Mouse (Mus musculus): Measurements from ENCODE around the gene Ube2g2.

Ube2g2 gene

GRCm38 (mm10) chr10:77606855-77607254 lies 15.2 kb upstream of the Ube2g2 start:
- no peak for DNase-seq

- DNase-seq = peak; percentile 51
Measured at GRCm38 (mm10) chr10:77607441-77607840, 14.6 kb upstream of the Ube2g2 start.

- no peak for DNase-seq
Measured at GRCm38 (mm10) chr10:77608589-77608988, 13.5 kb upstream of the Ube2g2 start.

- no peak for DNase-seq
Measured at GRCm38 (mm10) chr10:77610221-77610961, 11.7 kb upstream of the Ube2g2 start.

GRCm38 (mm10) chr10:77613409-77613808 lies 8.7 kb upstream of the Ube2g2 start:
- peak; percentile 80 for DNase-seq

GRCm38 (mm10) chr10:77615647-77616046 lies 6.4 kb upstream of the Ube2g2 start:
- no peak for DNase-seq

- DNase-seq = no peak
Measured at GRCm38 (mm10) chr10:77616166-77616565, 5.9 kb upstream of the Ube2g2 start.

- no peak for DNase-seq
Measured at GRCm38 (mm10) chr10:77616926-77617325, 5.1 kb upstream of the Ube2g2 start.

GRCm38 (mm10) chr10:77621546-77621945 lies 529 bp upstream of the Ube2g2 start:
- DNase-seq = no peak

- peak; percentile 34 for DNase-seq
Measured at GRCm38 (mm10) chr10:77623069-77623492, 1.0 kb downstream of the Ube2g2 start.

GRCm38 (mm10) chr10:77623639-77624400 lies 1.7 kb downstream of the Ube2g2 start:
- no peak for DNase-seq

- no peak for DNase-seq
Measured at GRCm38 (mm10) chr10:77624570-77624995, 2.5 kb downstream of the Ube2g2 start.

- DNase-seq = no peak
Measured at GRCm38 (mm10) chr10:77626036-77626435, 4.0 kb downstream of the Ube2g2 start.

- DNase-seq = no peak
Measured at GRCm38 (mm10) chr10:77626591-77626990, 4.5 kb downstream of the Ube2g2 start.

GRCm38 (mm10) chr10:77627497-77627896 lies 5.4 kb downstream of the Ube2g2 start:
- peak; percentile 90 for DNase-seq

GRCm38 (mm10) chr10:77629163-77629562 lies 7.1 kb downstream of the Ube2g2 start:
- no peak for DNase-seq

GRCm38 (mm10) chr10:77629970-77630369 lies 7.9 kb downstream of the Ube2g2 start:
- no peak for DNase-seq

GRCm38 (mm10) chr10:77634016-77634415 lies 11.9 kb downstream of the Ube2g2 start:
- no peak for DNase-seq

GRCm38 (mm10) chr10:77634452-77635231 lies 12.6 kb downstream of the Ube2g2 start:
- peak; percentile 73 for DNase-seq

- no peak for DNase-seq
Measured at GRCm38 (mm10) chr10:77636234-77636922, 14.3 kb downstream of the Ube2g2 start.

GRCm38 (mm10) chr10:77638956-77639355 lies 16.9 kb downstream of the Ube2g2 start:
- peak; percentile 53 for DNase-seq

GRCm38 (mm10) chr10:77643160-77643559 lies 21.1 kb downstream of the Ube2g2 start:
- no peak for DNase-seq

- no peak for DNase-seq
Measured at GRCm38 (mm10) chr10:77645571-77645970, 23.5 kb downstream of the Ube2g2 start.
